Mouse (Mus musculus) CH12.LX (cell line): ENCODE measurements around the gene Fam107b. TPM values are rescaled to one million over a fixed set of nuclear protein-coding genes. Genes with fewer than 3 reads are reported as not detected.

Experiments used
- DNase-seq: peaks from one replicate; pipeline ENCODE4 v3.0.0-alpha.2; 2013; ENCODE audit errors: extremely low read depth
- H3K27ac ChIP-seq: 2 replicates; pipeline ENCODE4 v1.5.1; 2012; ENCODE audit warnings: low read depth, mild to moderate bottlenecking, control low read depth, moderate library complexity; ENCODE audit not compliant: insufficient read depth
- H3K27me3 ChIP-seq: replicated peaks from 2 replicates; pipeline ENCODE3; 2012; ENCODE audit warnings: inconsistent platforms
- H3K36me3 ChIP-seq, 2 experiments: replicated peaks in 1 of 2; 2 replicates each; pipeline versions ENCODE3 to v1.6.1; 2012; ENCODE audit warnings: inconsistent platforms in 1 of 2, low read length in 1 of 2, mild to moderate bottlenecking in 1 of 2, mixed read lengths in 1 of 2, moderate library complexity in 1 of 2; ENCODE audit not compliant: control insufficient read depth in 1 of 2, insufficient read depth in 1 of 2
- H3K4me1 ChIP-seq, 2 experiments: 2 replicates each; pipeline ENCODE4 v1.6.1; 2012; ENCODE audit warnings: inconsistent platforms in 1 of 2, moderate library complexity in 1 of 2; ENCODE audit not compliant: insufficient read depth in 2 of 2, control insufficient read depth in 1 of 2
- H3K4me2 ChIP-seq: 2 replicates; pipeline ENCODE4 v1.6.1; 2012; ENCODE audit warnings: low read depth, mild to moderate bottlenecking, control low read depth; ENCODE audit not compliant: poor library complexity, insufficient read depth, severe bottlenecking
- H3K4me3 ChIP-seq, 3 experiments: fragments of 150-350 bp in 1 of 3; sonication (generic) in 1 of 3; replicated peaks in 1 of 3; 2 replicates each; pipeline versions ENCODE3 to v1.5.1; 2011 to 2012; ENCODE audit warnings: low read depth in 2 of 3, low read length in 2 of 3, mild to moderate bottlenecking in 2 of 3, moderate library complexity in 2 of 3, control low read depth in 1 of 3, improper control_type of control experiment in 1 of 3, inconsistent platforms in 1 of 3, mixed read lengths in 1 of 3; ENCODE audit not compliant: poor library complexity in 1 of 3
- H3K79me2 ChIP-seq: replicated peaks from 2 replicates; pipeline ENCODE4 v1.6.1; 2012; ENCODE audit warnings: mild to moderate bottlenecking, moderate library complexity; ENCODE audit not compliant: control insufficient read depth, poor library complexity, insufficient read depth, severe bottlenecking; ENCODE audit errors: extremely low read depth
- H3K9ac ChIP-seq: 2 replicates; pipeline ENCODE4 v1.6.1; 2012; ENCODE audit warnings: low read depth, mild to moderate bottlenecking, control low read depth, moderate library complexity; ENCODE audit not compliant: insufficient read depth
- H3K9me3 ChIP-seq: replicated peaks from 2 replicates; pipeline ENCODE3; 2012; ENCODE audit warnings: low read length, inconsistent platforms, mixed read lengths
- CTCF ChIP-seq, 2 experiments: IDR thresholded peaks in 1 of 2; conservative IDR thresholded peaks in 1 of 2; 2 replicates each; pipeline ENCODE4 v1.5.1; 2011 to 2012; ENCODE audit warnings: low read depth in 2 of 2, low read length in 2 of 2, improper control_type of control experiment in 1 of 2, inconsistent platforms in 1 of 2, mild to moderate bottlenecking in 1 of 2, moderate library complexity in 1 of 2
- ELF1 ChIP-seq: IDR thresholded peaks from 2 replicates; pipeline ENCODE4 v1.6.1; 2014; ENCODE audit warnings: low read depth, mild to moderate bottlenecking, inconsistent platforms, low read length, improper control_type of control experiment
- EP300 ChIP-seq: IDR thresholded peaks from 2 replicates; pipeline ENCODE4 v1.6.1; 2011; ENCODE audit warnings: low read length, improper control_type of control experiment
- ETS1 ChIP-seq: conservative IDR thresholded peaks from 2 replicates; pipeline ENCODE4 v1.6.1; 2012; ENCODE audit warnings: low read depth, mild to moderate bottlenecking, inconsistent platforms, low read length, improper control_type of control experiment, moderate library complexity
- IRF4 ChIP-seq: IDR thresholded peaks from 2 replicates; pipeline ENCODE4 v1.6.1; 2014; ENCODE audit warnings: low read depth, mild to moderate bottlenecking, inconsistent platforms, low read length, improper control_type of control experiment
- JUND ChIP-seq: conservative IDR thresholded peaks from 2 replicates; pipeline ENCODE4 v1.6.1; 2011; ENCODE audit warnings: low read depth, low read length, improper control_type of control experiment
- KAT2A ChIP-seq: IDR thresholded peaks from 2 replicates; pipeline ENCODE4 v1.6.1; 2012; ENCODE audit warnings: low read length, improper control_type of control experiment, inconsistent platforms; ENCODE audit not compliant: insufficient replicate concordance
- MAFK ChIP-seq: IDR thresholded peaks from 2 replicates; pipeline ENCODE4 v1.6.1; 2011; ENCODE audit warnings: low read length, improper control_type of control experiment; ENCODE audit not compliant: insufficient replicate concordance
- MEF2A ChIP-seq: IDR thresholded peaks from 2 replicates; pipeline ENCODE4 v1.6.1; 2014; ENCODE audit warnings: low read depth, mild to moderate bottlenecking, inconsistent platforms, low read length, improper control_type of control experiment, borderline replicate concordance
- MXI1 ChIP-seq: IDR thresholded peaks from 2 replicates; pipeline ENCODE4 v1.6.1; 2011; ENCODE audit warnings: mild to moderate bottlenecking, low read depth, low read length, improper control_type of control experiment
- MYC ChIP-seq: IDR thresholded peaks from 2 replicates; pipeline ENCODE4 v1.6.1; 2011; ENCODE audit warnings: low read depth, mild to moderate bottlenecking, improper control_type of control experiment, low read length
- POLR2AphosphoS2 ChIP-seq: IDR thresholded peaks from 2 replicates; pipeline ENCODE4 v1.6.1; 2011; ENCODE audit warnings: low read depth, low read length, improper control_type of control experiment
- RAD21 ChIP-seq: IDR thresholded peaks from 2 replicates; pipeline ENCODE4 v1.6.1; 2011; ENCODE audit warnings: low read depth, mild to moderate bottlenecking, low read length, improper control_type of control experiment, moderate library complexity
- SIN3A ChIP-seq: IDR thresholded peaks from 2 replicates; pipeline ENCODE4 v1.6.1; 2012; ENCODE audit warnings: low read length, improper control_type of control experiment, inconsistent platforms
- TBP ChIP-seq: conservative IDR thresholded peaks from 2 replicates; pipeline ENCODE4 v1.6.1; 2011; ENCODE audit warnings: low read depth, low read length, improper control_type of control experiment
- TCF12 ChIP-seq: IDR thresholded peaks from 2 replicates; pipeline ENCODE4 v1.6.1; 2014; ENCODE audit warnings: low read depth, mild to moderate bottlenecking, inconsistent platforms, low read length, improper control_type of control experiment
- UBTF ChIP-seq: IDR thresholded peaks from 2 replicates; pipeline ENCODE4 v1.6.1; 2012; ENCODE audit warnings: low read depth, mild to moderate bottlenecking, inconsistent platforms, low read length, improper control_type of control experiment, moderate library complexity
- USF1 ChIP-seq: IDR thresholded peaks from 2 replicates; pipeline ENCODE4 v1.6.1; 2014; ENCODE audit warnings: low read depth, mild to moderate bottlenecking, inconsistent platforms, low read length, improper control_type of control experiment
- USF2 ChIP-seq: conservative IDR thresholded peaks from 2 replicates; pipeline ENCODE4 v1.6.1; 2011; ENCODE audit warnings: low read depth, low read length, improper control_type of control experiment
- ZNF384 ChIP-seq: IDR thresholded peaks from 2 replicates; pipeline ENCODE4 v1.6.1; 2012; ENCODE audit warnings: low read depth, low read length, improper control_type of control experiment, inconsistent platforms
- dilution Hi-C: fragments of 300-500 bp; cut with MboI; formaldehyde crosslinking; loops from 2 replicates; pipeline ENCODE4 v1.14.3; 2020; ENCODE audit warnings: low sequenced_read_pairs; ENCODE audit not compliant: extremely low pct_unique_long_range_greater_than_20kb, extremely low pct_ligation_motif_present
- in situ Hi-C: fragments of 300-500 bp; cut with MboI; formaldehyde crosslinking; loops from 3 replicates; pipeline ENCODE4 v1.14.3; 2019; ENCODE audit warnings: low sequenced_read_pairs, low pct_ligation_motif_present, low pct_unique_long_range_greater_than_20kb, mixed read lengths
- polyA plus RNA-seq: library from polyadenylated mRNA; unstranded; fragments of >175 nt; gene quantifications from 2 replicates; pipeline ENCODE4 v1.2.1, GENCODE M21; 2012; ENCODE audit warnings: low read depth; ENCODE audit not compliant: insufficient read length
- total RNA-seq, 2 experiments: library from RNA; depleted of rRNA; stranded (reverse); fragments of 300-350 nt in 1 of 2; fragments of >200 nt in 1 of 2; gene quantifications; 2 replicates each; pipeline ENCODE4 v1.2.3; 2012 to 2014

The Fam107b gene
- total and polyA plus RNA-seq, 3 experiments, result 42.6 to 113 (median 71.7) TPM

GRCm38 (mm10) chr2:3579316-3579902 is 9.1 kb downstream of the Fam107b start:
- Histone ChIP-seq H3K79me2 (no peaks in the 10 kb centered on the region), H3K27me3 (no peaks in the 10 kb centered on the region), H3K27ac (no peak overlapping the region), H3K4me1 (peaks cover 10 to 21% of the 10 kb centered on the region in 2 experiments; a peak in 3 of 4 replicates), H3K4me2 (no peak overlapping the region), H3K36me3 (no peaks in the 10 kb centered on the region), H3K9me3 (no peaks in the 10 kb centered on the region), H3K4me3 (no peak overlapping the region), H3K9ac (no peak overlapping the region)
- TF ChIP-seq RAD21 (no peak), IRF4 (no peak), TBP (no peak), KAT2A (no peak), UBTF (no peak), EP300 (no peak), MAFK (no peak)
- dilution Hi-C loops (no loop called here), in situ Hi-C loops (no loop called here)
- DNase-seq, result no peak

- Histone ChIP-seq H3K36me3 (no peaks in the 10 kb centered on the region), H3K9ac (no peak overlapping the region), H3K4me3 (no peak overlapping the region), H3K4me2 (no peak overlapping the region), H3K79me2 (no peaks in the 10 kb centered on the region), H3K27ac (no peak overlapping the region), H3K27me3 (no peaks in the 10 kb centered on the region), H3K9me3 (no peaks in the 10 kb centered on the region), H3K4me1 (peaks cover 4 to 14% of the 10 kb centered on the region in 2 experiments; a peak in 3 of 4 replicates)
- TF ChIP-seq ETS1 (no peak), RAD21 (no peak), ELF1 (no peak), MYC (no peak)
- DNase-seq, result no peak
- dilution Hi-C loops, result no loop called here
- in situ Hi-C loops, result no loop called here
Measured at GRCm38 (mm10) chr2:3582830-3583229, 12.5 kb downstream of the Fam107b start.

GRCm38 (mm10) chr2:3585231-3585783 is 15.0 kb downstream of the Fam107b start:
- no peak for DNase-seq
- Histone ChIP-seq H3K4me2 (no peak overlapping the region), H3K79me2 (no peaks in the 10 kb centered on the region), H3K9me3 (no peaks in the 10 kb centered on the region), H3K9ac (no peak overlapping the region), H3K4me1 (peaks cover 0 to 2% of the 10 kb centered on the region in 2 experiments; a peak in 1 of 4 replicates), H3K27ac (no peak overlapping the region), H3K27me3 (no peaks in the 10 kb centered on the region), H3K36me3 (no peaks in the 10 kb centered on the region), H3K4me3 (no peak overlapping the region)
- in situ Hi-C loops, result no loop called here
- dilution Hi-C loops, result no loop called here
- TF ChIP-seq SIN3A, result no peak
- no peak for TF ChIP-seq MEF2A
- TF ChIP-seq POLR2AphosphoS2, result no peak
- no peak for TF ChIP-seq USF2
- TF ChIP-seq JUND, result no peak
- TF ChIP-seq MXI1, result no peak
- TF ChIP-seq TCF12, result no peak
- no peak for TF ChIP-seq CTCF (conservative IDR thresholded peaks at IDR 0.05 in 1 of 2, IDR thresholded peaks at IDR 0.05 in 1 of 2; ENCODE audit: low read depth in 2 of 2, low read length in 2 of 2)
- no peak for TF ChIP-seq USF1
- no peak for TF ChIP-seq RAD21
- TF ChIP-seq MYC, result no peak
- TF ChIP-seq ETS1, result no peak
- no peak for TF ChIP-seq ZNF384
